Mouse (Mus musculus): ENCODE data around the gene Tpx2.

GRCm38 (mm10) chr2:152928988-152929370 lies 81.2 kb downstream of the Tpx2 start:
- no peak for TF ChIP-seq ZNF384 (IDR thresholded peaks at IDR 0.05; ENCODE audit: low read depth, low read length)
- no peak for TF ChIP-seq MAFK (IDR thresholded peaks at IDR 0.05; ENCODE audit: insufficient read depth, low read depth, low read length)
